Mouse (Mus musculus) forebrain, embryonic 13.5 days (tissue): Measurements from ENCODE around the gene Arl6ip4. TPM values are rescaled to one million over a fixed set of nuclear protein-coding genes. Genes with fewer than 3 reads are reported as not detected.

Experiments used
- ATAC-seq: fragments of 200-750 bp; cut with Nextera tagmentation; 2 replicates; pipeline ENCODE4 v1.8.0; 2017
- H3K27ac ChIP-seq: fragments of 300-500 bp; sonication (generic); 2 replicates; pipeline ENCODE4 v1.5.1; 2015; ENCODE audit warnings: inconsistent platforms, mild to moderate bottlenecking, moderate library complexity
- H3K27me3 ChIP-seq: fragments of 300-500 bp; sonication (generic); 2 replicates; pipeline ENCODE4 v1.6.1; 2015; ENCODE audit warnings: mild to moderate bottlenecking, inconsistent platforms
- H3K36me3 ChIP-seq: fragments of 300-500 bp; sonication (generic); 2 replicates; pipeline ENCODE4 v1.6.1; 2015; ENCODE audit warnings: mild to moderate bottlenecking, inconsistent platforms; ENCODE audit not compliant: poor library complexity, severe bottlenecking
- H3K4me1 ChIP-seq: fragments of 300-500 bp; sonication (generic); 2 replicates; pipeline ENCODE4 v1.6.1; 2015; ENCODE audit warnings: inconsistent platforms
- H3K4me2 ChIP-seq: fragments of 300-500 bp; sonication (generic); 2 replicates; pipeline ENCODE4 v1.6.1; 2015; ENCODE audit warnings: inconsistent platforms, mild to moderate bottlenecking, moderate library complexity
- H3K4me3 ChIP-seq: fragments of 300-500 bp; sonication (generic); 2 replicates; pipeline ENCODE4 v1.5.1; 2015; ENCODE audit warnings: mild to moderate bottlenecking, inconsistent platforms
- H3K9ac ChIP-seq: fragments of 300-500 bp; sonication (generic); 2 replicates; pipeline ENCODE4 v1.6.1; 2015; ENCODE audit warnings: mild to moderate bottlenecking, inconsistent platforms
- H3K9me3 ChIP-seq: fragments of 300-500 bp; sonication (generic); replicated peaks from 2 replicates; pipeline ENCODE4 v1.6.1; 2016; ENCODE audit warnings: inconsistent platforms
- WGBS: fragments of 180-500 bp; shearing (Covaris S2); methylation state at CpG from one replicate; pipeline ENCODE4 v1.1.7; 2015; 5-methylcytosine and 5-hydroxymethylcytosine counted together
- polyA plus RNA-seq: library from polyadenylated mRNA; unstranded; fragments of >200 nt; fragmentation: Nextera tagmentation; extraction: Ambion mirVana; gene quantifications from 2 replicates; pipeline ENCODE4 v1.2.1, GENCODE M21; 2015

Gene Arl6ip4
- polyA plus RNA-seq, 1 experiment from 2014 or later: 83.0 TPM

- Histone ChIP-seq H3K4me3 (no peak overlapping the region), H3K4me1 (peaks cover 23% of the 10 kb centered on the region), H3K36me3 (no peaks in the 10 kb centered on the region), H3K9ac (no peak overlapping the region), H3K27ac (no peak overlapping the region), H3K27me3 (no peaks in the 10 kb centered on the region), H3K4me2 (no peak overlapping the region), H3K9me3 (no peaks in the 10 kb centered on the region)
- no peak for ATAC-seq
- 94% methylated on average over 17 of the region's 17 CpGs for WGBS
Measured at GRCm38 (mm10) chr5:124082941-124083688, 32.8 kb upstream of the Arl6ip4 start.

- ATAC-seq: no peak
- Histone ChIP-seq H3K9me3 (no peaks in the 10 kb centered on the region), H3K27ac (no peak overlapping the region), H3K36me3 (no peaks in the 10 kb centered on the region), H3K4me1 (peaks cover 14% of the 10 kb centered on the region), H3K4me2 (no peak overlapping the region), H3K9ac (no peak overlapping the region), H3K27me3 (no peaks in the 10 kb centered on the region), H3K4me3 (no peak overlapping the region)
- 86% methylated on average over 14 of the region's 14 CpGs for WGBS
Measured at GRCm38 (mm10) chr5:124083850-124084587, 31.9 kb upstream of the Arl6ip4 start.

GRCm38 (mm10) chr5:124084588-124085173 is 31.2 kb upstream of the Arl6ip4 start:
- Histone ChIP-seq H3K4me2 (no peak overlapping the region), H3K9ac (no peak overlapping the region), H3K9me3 (no peaks in the 10 kb centered on the region), H3K27ac (no peak overlapping the region), H3K4me1 (peaks cover 8% of the 10 kb centered on the region), H3K36me3 (no peaks in the 10 kb centered on the region), H3K4me3 (no peak overlapping the region), H3K27me3 (no peaks in the 10 kb centered on the region)
- WGBS: 39% methylated on average over 11 of the region's 11 CpGs
- ATAC-seq: peak; percentile 69

- peak overlapping the region; percentile 3; the same call in 1 of the 2 replicates for H3K9ac ChIP-seq
- H3K4me3 ChIP-seq: no peak overlapping the region
- H3K27ac ChIP-seq: no peak overlapping the region
- H3K4me2 ChIP-seq: no peak overlapping the region
- ATAC-seq: no peak
- H3K9me3 ChIP-seq: no peaks in the 10 kb centered on the region
- H3K27me3 ChIP-seq: no peaks in the 10 kb centered on the region
- 75% methylated on average over 3 of the region's 3 CpGs for WGBS
- no peaks in the 10 kb centered on the region for H3K36me3 ChIP-seq
- H3K4me1 ChIP-seq: no peaks in the 10 kb centered on the region
Measured at GRCm38 (mm10) chr5:124085513-124085912, 30.4 kb upstream of the Arl6ip4 start.

- no peaks in the 10 kb centered on the region for H3K36me3 ChIP-seq
- whole genome bisulfite sequencing: 84% methylated on average over 4 of the region's 4 CpGs
- ATAC-seq: no peak
Measured at GRCm38 (mm10) chr5:124086876-124087275, 29.0 kb upstream of the Arl6ip4 start.

GRCm38 (mm10) chr5:124089868-124090267 is 26.0 kb upstream of the Arl6ip4 start:
- Histone ChIP-seq H3K4me2 (no peak overlapping the region), H3K9ac (no peak overlapping the region), H3K4me1 (peaks cover 8% of the 10 kb centered on the region), H3K27me3 (peaks cover 6% of the 10 kb centered on the region), H3K27ac (no peak overlapping the region), H3K9me3 (no peaks in the 10 kb centered on the region), H3K36me3 (no peaks in the 10 kb centered on the region), H3K4me3 (no peak overlapping the region)
- no peak for ATAC-seq
- WGBS: 80% methylated on average over 23 of the region's 23 CpGs

More at GRCm38 (mm10) chr5:124086876-124087275, 29.0 kb upstream of the Arl6ip4 start:
- Histone ChIP-seq H3K9me3 (no peaks in the 10 kb centered on the region), H3K27me3 (no peaks in the 10 kb centered on the region), H3K4me1 (no peaks in the 10 kb centered on the region), H3K9ac (no peak overlapping the region), H3K4me2 (no peak overlapping the region), H3K4me3 (no peak overlapping the region), H3K27ac (no peak overlapping the region)

- Histone ChIP-seq H3K9me3 (0 out of 2 replicates have a peak, but pooled peaks cover 4% of the 10 kb centered on the region), H3K27ac (no peak overlapping the region), H3K4me2 (no peak overlapping the region), H3K27me3 (peaks cover 18% of the 10 kb centered on the region), H3K36me3 (no peaks in the 10 kb centered on the region), H3K4me3 (no peak overlapping the region), H3K9ac (no peak overlapping the region), H3K4me1 (peaks cover 18% of the 10 kb centered on the region)
- ATAC-seq: no peak
- WGBS: 62% methylated on average over 9 of the region's 9 CpGs
Measured at GRCm38 (mm10) chr5:124091951-124092406, 23.9 kb upstream of the Arl6ip4 start.

- Histone ChIP-seq H3K4me3 (no peak overlapping the region), H3K27ac (no peak overlapping the region), H3K4me1 (peaks cover 18% of the 10 kb centered on the region), H3K36me3 (no peaks in the 10 kb centered on the region), H3K4me2 (no peak overlapping the region), H3K27me3 (peaks cover 18% of the 10 kb centered on the region), H3K9me3 (0 out of 2 replicates have a peak, but pooled peaks cover 4% of the 10 kb centered on the region), H3K9ac (no peak overlapping the region; the same call in 1 of the 2 replicates)
- 0 out of 2 replicates have a peak, but pooled peaks have one; percentile 25 for ATAC-seq
- WGBS: 67% methylated on average over 11 of the region's 11 CpGs
Measured at GRCm38 (mm10) chr5:124093120-124093794, 22.6 kb upstream of the Arl6ip4 start.

- Histone ChIP-seq H3K4me1 (peaks cover 18% of the 10 kb centered on the region), H3K36me3 (no peaks in the 10 kb centered on the region), H3K4me3 (no peak overlapping the region), H3K9me3 (0 out of 2 replicates have a peak, but pooled peaks cover 4% of the 10 kb centered on the region), H3K4me2 (no peak overlapping the region), H3K27me3 (peaks cover 18% of the 10 kb centered on the region), H3K9ac (no peak overlapping the region), H3K27ac (no peak overlapping the region)
- WGBS: 82% methylated on average over 12 of the region's 12 CpGs
- ATAC-seq: no peak
Measured at GRCm38 (mm10) chr5:124093852-124094604, 21.9 kb upstream of the Arl6ip4 start.

GRCm38 (mm10) chr5:124095077-124095581 is 20.8 kb upstream of the Arl6ip4 start:
- H3K9ac ChIP-seq: peak overlapping the region; percentile 52
- no peak overlapping the region for H3K27ac ChIP-seq
- 16% methylated on average over 19 of the region's 19 CpGs for WGBS
- peaks cover 18% of the 10 kb centered on the region for H3K27me3 ChIP-seq
- peak overlapping the region; percentile 40 for H3K4me3 ChIP-seq
- ATAC-seq: peak; percentile 62; the same call in 1 of the 2 replicates
- no peaks in the 10 kb centered on the region for H3K36me3 ChIP-seq
- H3K4me1 ChIP-seq: peaks cover 18% of the 10 kb centered on the region
- peak overlapping the region; percentile 66 for H3K4me2 ChIP-seq
- 0 out of 2 replicates have a peak, but pooled peaks cover 4% of the 10 kb centered on the region for H3K9me3 ChIP-seq
